Mouse (Mus musculus): ENCODE measurements around the gene Slc6a14. TPM values are rescaled to one million over a fixed set of nuclear protein-coding genes. Genes with fewer than 3 reads are reported as not detected.

The Slc6a14 gene
- polyA plus RNA-seq, 1 experiment, result not detected

DNA sequence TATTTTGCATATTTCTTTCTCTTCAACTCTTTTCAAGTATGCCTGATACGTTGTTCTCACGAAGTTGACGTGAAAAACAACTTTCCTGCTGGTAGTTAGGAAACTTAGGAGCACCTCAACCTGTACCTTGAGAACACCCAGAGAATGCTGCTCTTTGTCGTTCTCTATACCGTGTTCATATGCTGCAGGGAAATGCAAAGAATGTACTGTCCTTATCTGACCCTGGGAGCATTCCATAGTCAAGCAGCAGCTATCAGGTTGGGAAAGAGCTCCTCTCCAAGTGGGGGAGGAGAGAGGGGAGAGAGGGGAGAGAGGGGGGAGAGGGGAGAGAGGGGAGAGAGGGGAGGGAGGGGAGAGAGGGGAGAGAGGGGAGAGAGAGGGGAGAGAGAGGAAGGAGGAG is 597 bp downstream of the Slc6a14 start:
- H3ac ChIP-seq (ENCODE audit: control insufficient read depth, insufficient read length, low read depth), result no peak overlapping the region
- TF ChIP-seq CTCF (IDR thresholded peaks at IDR 0.05; ENCODE audit: control insufficient read depth, insufficient read depth, insufficient read length) (no peak), MYOG (IDR thresholded peaks at IDR 0.05; ENCODE audit: control insufficient read depth, extremely low read depth, insufficient read length) (no peak), MAX (IDR thresholded peaks at IDR 0.05) (no peak), USF1 (IDR thresholded peaks at IDR 0.05; ENCODE audit: low read depth) (no peak), MYOD1 (IDR thresholded peaks at IDR 0.05; ENCODE audit: control insufficient read depth, insufficient read length, low read depth) (no peak), FOSL1 (IDR thresholded peaks at IDR 0.05; ENCODE audit: insufficient read depth, low read length, poor library complexity, severe bottlenecking) (no peak), CEBPB (IDR thresholded peaks at IDR 0.05; ENCODE audit: low read depth) (no peak)
- no peaks in the 10 kb centered on the region for H3K27me3 ChIP-seq (ENCODE audit: control insufficient read depth, insufficient read depth, insufficient read length)
- H3K79me3 ChIP-seq (ENCODE audit: low read depth), result no peaks in the 10 kb centered on the region
- no peaks in the 10 kb centered on the region for H3K36me3 ChIP-seq (ENCODE audit: control insufficient read depth, insufficient read depth)
- no peaks in the 10 kb centered on the region for H3K79me2 ChIP-seq (ENCODE audit: control insufficient read depth, insufficient read depth)
- no peak overlapping the region for H3K4me3 ChIP-seq (ENCODE audit: insufficient read depth, poor library complexity, severe bottlenecking)

- no peaks in the 10 kb centered on the region for H3K27me3 ChIP-seq (ENCODE audit: control insufficient read depth, insufficient read depth, insufficient read length)
- no peaks in the 10 kb centered on the region for H3K36me3 ChIP-seq (ENCODE audit: control insufficient read depth, insufficient read depth)
- H3K79me3 ChIP-seq (ENCODE audit: low read depth), result no peaks in the 10 kb centered on the region
- H3ac ChIP-seq (ENCODE audit: control insufficient read depth, insufficient read length, low read depth), result no peak overlapping the region
- TF ChIP-seq CEBPB (IDR thresholded peaks at IDR 0.05; ENCODE audit: low read depth) (no peak), MYOD1 (IDR thresholded peaks at IDR 0.05; ENCODE audit: control insufficient read depth, insufficient read length, low read depth) (no peak), MAX (IDR thresholded peaks at IDR 0.05) (no peak), MYOG (IDR thresholded peaks at IDR 0.05; ENCODE audit: control insufficient read depth, extremely low read depth, insufficient read length) (no peak), USF1 (IDR thresholded peaks at IDR 0.05; ENCODE audit: low read depth) (no peak), FOSL1 (IDR thresholded peaks at IDR 0.05; ENCODE audit: insufficient read depth, low read length, poor library complexity, severe bottlenecking) (no peak), CTCF (IDR thresholded peaks at IDR 0.05; ENCODE audit: control insufficient read depth, insufficient read depth, insufficient read length) (no peak)
- no peak overlapping the region for H3K4me3 ChIP-seq (ENCODE audit: insufficient read depth, poor library complexity, severe bottlenecking)
- no peaks in the 10 kb centered on the region for H3K79me2 ChIP-seq (ENCODE audit: control insufficient read depth, insufficient read depth)
These were observed 2.2 kb downstream of the Slc6a14 start for GRCm38 (mm10) chrX:21716885-21717284.

GRCm38 (mm10) chrX:21744997-21745396 is 30.3 kb downstream of the Slc6a14 start, which contains the start of gene Gm28269:
TSS of gene Gm28269 (minus strand) at chrX:21745097.
- TF ChIP-seq USF1 (IDR thresholded peaks at IDR 0.05; ENCODE audit: low read depth) (no peak), FOSL1 (IDR thresholded peaks at IDR 0.05; ENCODE audit: insufficient read depth, low read length, poor library complexity, severe bottlenecking) (no peak), CTCF (IDR thresholded peaks at IDR 0.05; ENCODE audit: control insufficient read depth, insufficient read depth, insufficient read length) (no peak), CEBPB (IDR thresholded peaks at IDR 0.05; ENCODE audit: low read depth) (no peak), MYOG (IDR thresholded peaks at IDR 0.05; ENCODE audit: control insufficient read depth, extremely low read depth, insufficient read length) (no peak), MAX (IDR thresholded peaks at IDR 0.05) (no peak), MYOD1 (IDR thresholded peaks at IDR 0.05; ENCODE audit: control insufficient read depth, insufficient read length, low read depth) (no peak)
- Histone ChIP-seq H3K36me3 (ENCODE audit: control insufficient read depth, insufficient read depth) (no peaks in the 10 kb centered on the region), H3ac (ENCODE audit: control insufficient read depth, insufficient read length, low read depth) (no peak within 1 kb of the TSS)

More at GRCm38 (mm10) chrX:21744997-21745396, 30.3 kb downstream of the Slc6a14 start, which contains the start of gene Gm28269:
- H3K79me3 ChIP-seq (ENCODE audit: low read depth), result no peaks in the 10 kb centered on the region
- H3K4me3 ChIP-seq (ENCODE audit: insufficient read depth, poor library complexity, severe bottlenecking), result no peak within 1 kb of the TSS
- no peaks in the 10 kb centered on the region for H3K79me2 ChIP-seq (ENCODE audit: control insufficient read depth, insufficient read depth)
- H3K27me3 ChIP-seq (ENCODE audit: control insufficient read depth, insufficient read depth, insufficient read length), result no peaks in the 10 kb centered on the region

Other genes with a start within 250 kb of the Slc6a14 start
- not detected for gene Agtr2, start 230.4 kb upstream of the Slc6a14 start, polyA plus RNA-seq (2012; fragmentation: generic; extraction: Trizol)
- gene Gm28269, start 30.2 kb downstream of the Slc6a14 start, polyA plus RNA-seq (2012; fragmentation: generic; extraction: Trizol), result not detected

All from C2C12 (cell line).